Mouse (Mus musculus): ENCODE data around the gene Klk7.

Gene Klk7

DNA sequence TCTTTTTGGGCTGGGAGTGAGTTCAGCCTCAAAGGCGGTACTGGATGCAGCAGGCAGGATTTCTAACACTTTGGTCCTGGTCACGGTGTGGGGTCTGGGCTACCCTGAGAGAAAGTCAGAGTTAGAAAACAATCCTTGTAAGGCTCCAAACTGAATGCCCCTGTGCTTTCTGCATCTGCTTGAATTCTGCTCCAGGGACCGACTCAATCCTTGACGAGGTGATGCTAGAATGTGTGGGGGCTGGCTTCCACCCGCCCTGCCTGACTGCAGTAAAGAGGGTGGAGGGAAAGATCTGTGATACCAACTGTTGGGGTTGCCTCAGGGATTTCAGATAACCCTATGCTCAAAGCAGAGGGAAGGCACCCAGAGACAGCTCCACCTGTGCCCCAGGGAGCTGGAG lies at the start of gene Klk7:
Klk7 (plus strand) TSS at position 301 of the 400 bp plus-strand sequence.
- DNase-seq (ENCODE audit: low spot score in 2 of 2) = no peak

DNA sequence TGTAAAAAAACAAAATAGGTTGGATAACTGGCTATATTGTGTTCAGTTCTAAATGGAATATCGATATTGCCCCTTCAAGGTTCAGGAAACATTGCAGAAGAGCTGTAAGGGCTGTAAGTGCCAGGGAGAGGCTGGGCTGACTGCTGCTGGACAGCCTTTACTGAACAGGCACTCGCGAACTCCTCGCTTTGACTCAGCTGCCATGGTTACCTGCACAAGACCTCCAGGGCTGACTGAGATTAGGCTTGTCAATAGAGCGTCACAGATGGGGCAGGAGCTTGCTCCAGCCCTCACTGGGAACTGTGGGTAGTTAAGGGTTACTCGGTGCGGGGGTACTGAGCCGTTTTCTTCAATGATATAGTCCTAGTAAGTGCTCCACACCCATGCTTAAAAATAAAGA lies 44.6 kb upstream of the Klk7 start:
- DNase-seq (ENCODE audit: low spot score in 2 of 2) = no peak

- DNase-seq (ENCODE audit: low spot score in 2 of 2) = no peak
Observed at GRCm38 (mm10) chr7:43768597-43768996, 42.5 kb upstream of the Klk7 start, which contains the start of gene Klk12. Gene Klk12 (plus strand): TSS chr7:43768897.

GRCm38 (mm10) chr7:43769636-43770035 lies 41.5 kb upstream of the Klk7 start:
- no peak for DNase-seq (ENCODE audit: low spot score in 2 of 2)

DNA sequence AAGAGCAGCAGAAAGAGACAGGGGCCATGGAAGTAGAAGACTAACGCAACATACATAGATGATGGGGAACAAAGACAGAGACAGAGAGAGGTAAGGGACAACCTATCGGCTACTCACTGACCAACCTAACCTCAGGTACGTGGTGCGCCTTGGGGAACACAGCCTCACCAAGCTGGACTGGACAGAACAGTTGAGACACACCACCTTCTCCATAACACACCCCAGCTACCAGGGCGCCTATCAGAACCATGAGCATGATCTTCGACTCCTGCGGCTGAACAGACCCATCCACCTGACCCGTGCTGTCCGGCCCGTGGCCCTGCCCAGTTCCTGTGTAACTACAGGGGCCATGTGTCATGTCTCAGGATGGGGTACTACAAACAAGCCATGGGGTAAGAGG lies 40.4 kb upstream of the Klk7 start:
- DNase-seq (ENCODE audit: low spot score in 2 of 2) = no peak

DNA sequence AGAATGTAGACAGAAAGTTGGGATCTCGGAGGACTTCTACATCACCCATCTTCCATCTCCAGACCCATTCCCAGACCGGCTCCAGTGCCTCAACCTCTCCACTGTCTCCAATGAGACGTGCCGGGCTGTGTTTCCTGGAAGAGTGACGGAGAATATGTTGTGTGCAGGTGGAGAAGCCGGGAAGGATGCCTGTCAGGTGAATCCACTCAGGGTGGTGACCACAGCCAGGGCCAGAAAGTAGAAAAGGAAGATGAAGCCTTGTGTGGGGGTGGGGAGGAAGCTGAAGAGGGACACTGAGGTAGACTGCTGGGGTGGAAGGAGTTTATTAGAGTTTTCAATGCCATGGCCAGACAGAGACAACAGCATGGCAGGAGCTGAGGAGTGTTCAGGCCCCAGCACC lies 39.2 kb upstream of the Klk7 start:
- no peak for DNase-seq (ENCODE audit: low spot score in 2 of 2)

GRCm38 (mm10) chr7:43772901-43773300 lies 38.2 kb upstream of the Klk7 start:
- DNase-seq (ENCODE audit: low spot score in 2 of 2) = no peak

GRCm38 (mm10) chr7:43774364-43774763 lies 36.7 kb upstream of the Klk7 start, which contains the start of gene Klk11:
Gene Klk11 (plus strand): TSS chr7:43774604.
- no peak for DNase-seq (ENCODE audit: low spot score in 2 of 2)

GRCm38 (mm10) chr7:43774802-43775201 lies 36.3 kb upstream of the Klk7 start:
- DNase-seq (ENCODE audit: low spot score in 2 of 2) = no peak

- DNase-seq (ENCODE audit: low spot score in 2 of 2) = no peak
Observed at GRCm38 (mm10) chr7:43775311-43776057, 35.6 kb upstream of the Klk7 start.

DNA sequence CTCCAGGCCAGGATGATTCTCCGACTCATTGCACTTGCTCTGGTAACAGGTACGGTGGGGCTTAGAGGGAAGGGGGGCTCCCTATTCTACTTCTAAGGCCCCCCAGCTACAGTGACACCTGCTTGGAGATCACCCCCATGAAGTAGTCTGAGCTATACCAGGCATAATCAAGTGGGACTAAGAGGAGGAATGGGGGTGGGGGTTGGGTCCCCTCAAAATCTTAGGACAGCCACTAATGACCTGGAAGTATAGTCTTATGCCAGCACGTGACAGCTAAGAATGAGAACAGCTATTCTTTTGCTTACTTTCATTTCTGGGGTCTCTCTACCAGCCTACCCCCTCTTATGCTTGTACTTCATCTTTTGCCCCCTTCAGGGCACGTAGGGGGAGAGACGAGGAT lies 34.6 kb upstream of the Klk7 start:
- DNase-seq (ENCODE audit: low spot score in 2 of 2) = no peak

- no peak for DNase-seq (ENCODE audit: low spot score in 2 of 2)
Observed at GRCm38 (mm10) chr7:43777423-43777822, 33.7 kb upstream of the Klk7 start.

- no peak for DNase-seq (ENCODE audit: low spot score in 2 of 2)
Observed at GRCm38 (mm10) chr7:43778176-43778970, 32.7 kb upstream of the Klk7 start.

- DNase-seq (ENCODE audit: low spot score in 2 of 2) = no peak
Observed at GRCm38 (mm10) chr7:43780241-43780640, 30.9 kb upstream of the Klk7 start.

DNA sequence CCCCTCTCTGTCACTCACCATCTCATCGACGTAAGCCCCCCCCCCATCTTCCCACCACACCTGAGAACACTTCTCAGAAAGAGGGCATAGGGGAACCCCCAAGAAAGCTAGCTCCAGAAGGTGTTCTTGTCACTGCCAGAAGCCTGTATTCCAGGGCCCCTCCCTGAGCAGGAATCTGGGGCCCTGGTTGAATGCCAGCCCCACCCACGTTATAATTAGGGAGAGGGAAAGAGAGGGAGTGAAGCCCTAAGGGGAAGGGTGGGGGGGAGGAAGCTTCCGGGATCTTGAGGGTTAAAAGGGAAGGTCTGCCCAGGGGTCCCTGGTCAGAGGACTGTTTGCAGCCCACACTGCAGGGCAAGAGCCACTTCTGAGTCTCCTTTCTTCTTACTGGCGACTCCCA lies 30.3 kb upstream of the Klk7 start, which contains the start of gene Klk10:
Klk10 (plus strand) TSS at position 290 of the 400 bp plus-strand sequence.
- DNase-seq (ENCODE audit: low spot score in 2 of 2) = no peak

- no peak for DNase-seq (ENCODE audit: low spot score in 2 of 2)
Observed at GRCm38 (mm10) chr7:43781541-43781940, 29.6 kb upstream of the Klk7 start.

DNA sequence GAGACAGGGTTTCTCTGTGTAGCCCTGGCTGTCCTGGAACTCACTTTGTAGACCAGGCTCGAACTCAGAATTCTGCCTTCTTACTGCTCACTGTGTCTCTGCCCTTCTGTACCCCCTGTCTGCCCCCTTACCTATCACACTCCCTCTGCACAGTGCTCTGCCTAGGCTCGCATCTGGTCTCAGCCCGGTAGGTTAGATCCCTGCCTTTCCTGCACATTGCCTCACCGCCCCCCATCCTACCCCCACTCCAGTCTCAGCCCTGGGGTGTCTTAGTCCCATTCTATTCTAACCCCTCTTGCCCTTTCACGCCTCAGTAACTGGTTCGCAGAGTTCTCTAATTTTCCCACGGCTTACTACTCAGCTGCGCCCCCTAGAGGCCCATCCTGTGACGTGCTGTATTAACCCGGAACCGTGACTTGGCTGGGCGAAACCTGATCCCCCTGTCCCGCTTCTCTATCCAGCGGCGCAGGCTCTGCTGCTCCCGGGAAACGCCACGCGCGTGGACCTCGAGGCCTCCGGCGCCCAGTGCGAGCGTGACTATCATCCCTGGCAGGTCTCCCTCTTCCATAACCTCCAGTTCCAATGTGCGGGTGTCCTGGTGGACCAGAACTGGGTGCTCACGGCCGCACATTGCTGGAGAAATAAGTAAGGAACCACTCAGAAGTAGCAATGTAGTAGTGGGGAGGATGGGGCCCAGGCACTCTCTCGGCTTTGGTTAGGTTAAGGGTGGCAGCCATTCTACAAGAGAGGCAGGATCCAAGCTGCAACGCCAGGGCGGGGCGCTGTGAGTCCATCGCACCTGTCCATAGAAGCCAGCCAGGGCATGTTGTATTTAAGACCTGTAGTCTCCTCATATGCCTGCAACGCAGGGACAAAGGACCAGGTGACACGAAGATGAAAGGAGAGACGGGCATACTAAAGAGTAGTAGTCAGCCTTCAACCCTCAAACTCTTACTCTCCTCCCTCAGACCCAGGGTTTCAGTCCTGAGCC lies 28.5 kb upstream of the Klk7 start:
- peak; percentile 72 to 74 for DNase-seq (ENCODE audit: low spot score in 2 of 2)

- DNase-seq (ENCODE audit: low spot score in 2 of 2) = no peak
Observed at GRCm38 (mm10) chr7:43785286-43785685, 25.8 kb upstream of the Klk7 start.

GRCm38 (mm10) chr7:43788096-43788495 lies 23.0 kb upstream of the Klk7 start:
- DNase-seq (ENCODE audit: low spot score in 2 of 2) = no peak

- DNase-seq (ENCODE audit: low spot score in 2 of 2) = no peak
Observed at GRCm38 (mm10) chr7:43789295-43789694, 21.8 kb upstream of the Klk7 start.

- no peak for DNase-seq (ENCODE audit: low spot score in 2 of 2)
Observed at GRCm38 (mm10) chr7:43791591-43791990, 19.5 kb upstream of the Klk7 start, which contains the start of gene Klk9. Gene Klk9 (plus strand): TSS chr7:43791891.

DNA sequence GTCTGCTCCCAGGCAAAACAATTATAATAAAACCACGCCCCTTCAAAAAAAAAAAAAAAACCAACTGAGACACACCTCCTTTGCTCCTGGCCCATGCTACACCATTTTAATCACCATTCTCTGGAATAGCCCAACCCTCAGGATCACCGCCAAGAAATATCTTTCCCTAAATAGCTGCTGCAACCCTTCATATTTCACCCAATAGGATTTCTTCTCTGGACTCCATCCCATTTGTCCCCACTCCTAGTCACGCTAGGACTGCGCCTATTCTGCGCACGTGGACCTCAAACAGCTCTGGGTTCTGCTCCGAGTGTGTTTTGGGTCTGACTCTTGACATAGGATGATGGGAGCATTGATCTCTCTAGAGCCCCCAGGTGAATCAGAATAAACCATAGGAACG lies 14.7 kb upstream of the Klk7 start:
- DNase-seq (ENCODE audit: low spot score in 2 of 2) = no peak
